Mouse (Mus musculus) heart, postnatal 0 days (tissue): ENCODE measurements around the gene Sgo2a. TPM values are rescaled to one million over a fixed set of nuclear protein-coding genes. Genes with fewer than 3 reads are reported as not detected.
"Not testable (repeated sequence)": the region's sequence is repeated elsewhere in the genome, so short reads cannot be mapped to it uniquely, and the experiment has no call there.

ENCODE experiments used
- ATAC-seq: fragments of 200-750 bp; cut with Nextera tagmentation; 2 replicates; pipeline ENCODE4 v1.8.0; 2017; ENCODE audit warnings: low read depth, moderate number of reproducible peaks, moderate library complexity; ENCODE audit not compliant: insufficient read depth
- DNase-seq: peaks from one replicate; pipeline ENCODE4 v3.0.0-alpha.2; 2016; ENCODE audit warnings: low spot score
- H3K27ac ChIP-seq: fragments of 300-500 bp; sonication (generic); 2 replicates; pipeline ENCODE4 v1.5.1; 2014; ENCODE audit warnings: low read depth, mild to moderate bottlenecking
- H3K27me3 ChIP-seq: fragments of 300-500 bp; sonication (generic); 2 replicates; pipeline ENCODE4 v1.6.1; 2014; ENCODE audit warnings: low read length, mixed read lengths; ENCODE audit not compliant: control insufficient read depth, insufficient read depth
- H3K36me3 ChIP-seq: fragments of 300-500 bp; sonication (generic); replicated peaks from 2 replicates; pipeline ENCODE4 v1.6.1; 2014; ENCODE audit warnings: low read length, mixed read lengths; ENCODE audit not compliant: control insufficient read depth, insufficient read depth
- H3K4me1 ChIP-seq: fragments of 300-500 bp; sonication (generic); 2 replicates; pipeline ENCODE4 v1.6.1; 2014; ENCODE audit warnings: antibody characterized with exemption; ENCODE audit not compliant: control insufficient read depth, insufficient read depth
- H3K4me2 ChIP-seq: fragments of 300-500 bp; sonication (generic); 2 replicates; pipeline ENCODE4 v1.6.1; 2014; ENCODE audit warnings: low read depth, mild to moderate bottlenecking, low read length, moderate library complexity
- H3K4me3 ChIP-seq: fragments of 300-500 bp; sonication (generic); 2 replicates; pipeline ENCODE4 v1.5.1; 2014; ENCODE audit warnings: low read depth, low read length
- H3K9ac ChIP-seq: fragments of 300-500 bp; sonication (generic); replicated peaks from 2 replicates; pipeline ENCODE4 v1.6.1; 2014; ENCODE audit warnings: low read depth, low read length, mixed read lengths
- H3K9me3 ChIP-seq: fragments of 300-500 bp; sonication (generic); replicated peaks from 2 replicates; pipeline ENCODE4 v1.6.1; 2016; ENCODE audit warnings: low read length; ENCODE audit not compliant: control insufficient read depth
- CTCF ChIP-seq: IDR thresholded peaks from 2 replicates; pipeline ENCODE4 v1.5.1; 2016; ENCODE audit warnings: antibody characterized with exemption, control low read depth, low read depth
- EP300 ChIP-seq: IDR thresholded peaks from 2 replicates; pipeline ENCODE4 v1.6.1; 2016; ENCODE audit warnings: antibody characterized with exemption, low read depth
- WGBS: fragments of 180-500 bp; shearing (Covaris S2); extraction: QIAGEN DNeasy Blood & Tissue Kit; methylation state at CpG from one replicate; pipeline ENCODE4 v1.1.7; 2014; 5-methylcytosine and 5-hydroxymethylcytosine counted together
- polyA plus RNA-seq: library from polyadenylated mRNA; unstranded; fragments of >200 nt; fragmentation: Nextera tagmentation; extraction: Ambion mirVana; gene quantifications from 2 replicates; pipeline ENCODE4 v1.2.1, GENCODE M21; 2015
- total RNA-seq: library from RNA; depleted of rRNA; stranded (reverse); fragments of >200 nt; gene quantifications from 2 replicates; pipeline ENCODE4 v1.2.3, GENCODE M21; 2014; ENCODE audit warnings: low replicate concordance

Sgo2a gene
- total and polyA plus RNA-seq, 2 experiments from 2014 or later: 6.9 to 11.4 TPM

DNA sequence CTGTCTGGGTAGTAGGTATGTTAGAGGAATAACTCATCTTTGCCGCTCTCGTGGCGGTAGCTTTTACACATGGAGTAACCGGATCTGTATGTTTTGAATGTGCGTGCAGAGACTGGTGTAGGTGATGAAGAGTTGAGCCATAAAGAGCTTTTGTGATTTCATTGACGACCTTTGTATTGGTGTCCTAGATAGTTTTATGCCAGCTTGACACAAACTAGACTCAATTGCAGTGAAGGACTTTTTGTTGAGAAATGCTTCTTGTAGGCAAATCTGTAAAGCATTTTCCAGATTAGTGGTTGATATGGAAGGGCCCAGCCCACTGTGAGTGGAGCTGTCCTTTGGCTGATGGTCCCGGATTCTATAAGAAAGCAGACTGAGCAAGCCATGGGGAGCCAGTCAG, 23.1 kb downstream of the Sgo2a start, which contains the start of gene Kctd18:
Gene Kctd18, minus strand, starts transcription at position 101 of the 400 bp plus-strand sequence.
- peaks cover 63% of the 10 kb centered on the region for H3K36me3 ChIP-seq
- no peak within 1 kb of the TSS for H3K27ac ChIP-seq
- no peaks in the 10 kb centered on the region for H3K4me1 ChIP-seq
- ATAC-seq (no peak), DNase-seq (no peak)
- no peak within 1 kb of the TSS for H3K4me2 ChIP-seq
- H3K4me3 ChIP-seq: no peak within 1 kb of the TSS
- H3K9ac ChIP-seq: no peak within 1 kb of the TSS
- WGBS: 96% methylated on average over 7 of the region's 7 CpGs
- no peaks in the 10 kb centered on the region for H3K9me3 ChIP-seq
- no peaks in the 10 kb centered on the region for H3K27me3 ChIP-seq
- TF ChIP-seq EP300 (no peak), CTCF (no peak)

DNA sequence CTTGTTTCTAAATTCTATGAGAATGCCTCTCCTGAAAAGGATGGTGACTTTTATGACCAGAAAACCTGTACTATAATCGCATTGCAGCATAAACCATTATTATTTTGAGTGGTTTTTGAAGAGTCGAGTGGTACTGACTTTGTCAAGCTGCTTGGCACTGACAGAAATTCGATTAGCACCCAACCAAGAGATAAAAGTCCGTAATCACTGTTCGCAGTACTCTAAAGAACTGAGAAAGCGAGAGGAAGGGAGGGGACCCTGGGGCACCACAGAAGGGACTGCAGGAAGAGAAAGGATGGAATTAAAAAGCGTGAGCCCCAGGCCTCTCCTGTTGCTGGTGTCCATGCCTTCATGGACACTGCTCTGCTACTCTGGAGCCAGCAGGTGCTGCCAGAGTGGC, 31.9 kb downstream of the Sgo2a start:
- 0 out of 2 replicates have a peak, but pooled peaks cover 3% of the 10 kb centered on the region for H3K27me3 ChIP-seq
- no peak for ATAC-seq
- H3K4me1 ChIP-seq: peaks cover 30% of the 10 kb centered on the region
- DNase-seq: no peak
- TF ChIP-seq CTCF: no peak
- no peak for TF ChIP-seq EP300
- WGBS: 28% methylated on average over 7 of the region's 7 CpGs
- H3K27ac ChIP-seq: no peak overlapping the region
- H3K36me3 ChIP-seq: peaks cover 16% of the 10 kb centered on the region; the same call in 1 of the 2 replicates
- no peak overlapping the region for H3K4me3 ChIP-seq
- H3K9me3 ChIP-seq: no peaks in the 10 kb centered on the region
- no peak overlapping the region for H3K4me2 ChIP-seq
- H3K9ac ChIP-seq: no peak overlapping the region

DNA sequence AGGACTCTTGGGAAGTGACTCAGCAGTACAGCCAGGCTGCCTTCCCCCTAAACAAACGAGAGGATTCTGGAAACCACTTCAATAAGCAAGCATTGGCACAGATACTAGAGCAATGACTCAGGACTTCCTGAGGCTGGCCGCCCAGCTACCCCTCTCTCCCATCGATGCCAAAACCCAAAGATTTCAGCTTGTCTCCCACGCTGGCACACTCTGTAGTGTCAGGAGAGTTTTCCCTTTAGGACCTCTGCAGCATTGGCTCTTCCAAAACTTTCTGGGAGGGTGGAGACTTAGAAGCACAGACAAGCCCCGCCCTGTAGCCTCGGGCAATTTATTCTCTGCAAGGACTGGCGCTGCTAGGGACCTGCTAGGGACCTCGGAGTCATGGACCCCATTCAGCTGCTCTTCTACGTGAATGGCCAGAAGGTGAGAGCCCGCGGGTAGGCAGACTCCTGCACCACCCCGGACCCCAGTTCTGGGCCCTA, 33.9 kb downstream of the Sgo2a start, which contains the start of gene Aox1:
Gene Aox1, plus strand, starts transcription at position 296 of the 482 bp plus-strand sequence.
- 6% methylated on average over 12 of the region's 12 CpGs for WGBS
- H3K27ac ChIP-seq: peak within 1 kb of the TSS; percentile 83
- TF ChIP-seq CTCF (no peak), EP300 (no peak)

DNA sequence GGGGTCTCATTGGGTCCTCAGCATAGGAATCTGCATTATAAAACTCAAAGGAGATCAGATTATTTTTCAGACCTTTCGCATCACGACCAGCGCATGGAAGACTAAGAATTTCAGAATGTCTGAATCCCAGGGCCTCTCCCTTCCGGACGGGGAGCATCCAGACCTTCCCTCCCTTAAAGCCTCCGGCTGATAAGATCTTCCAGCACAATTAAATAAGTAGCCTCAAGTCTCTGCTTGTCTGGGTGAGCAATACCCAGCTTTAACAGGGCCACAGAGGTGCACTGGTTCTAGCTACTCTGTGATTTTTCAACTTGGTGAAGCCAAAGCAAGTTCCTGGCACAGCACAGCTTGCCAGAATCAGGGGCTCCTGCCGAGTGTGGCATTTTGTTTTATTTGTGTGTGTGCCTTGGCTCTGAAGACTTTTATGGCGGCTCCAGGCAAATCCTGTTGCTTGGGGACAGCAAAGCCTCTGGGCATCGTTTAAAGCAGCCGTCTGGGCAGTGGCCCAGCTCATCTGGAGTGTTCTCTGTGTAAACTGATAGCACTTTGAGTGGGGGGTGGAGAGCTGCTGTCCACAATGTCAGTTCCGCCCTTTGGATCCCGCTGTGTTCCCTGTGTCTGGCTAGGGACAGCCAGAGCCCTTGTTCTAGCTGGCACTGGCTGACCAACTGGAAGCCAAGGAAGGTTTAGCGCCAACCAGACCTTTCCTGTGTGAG, 34.5 kb downstream of the Sgo2a start:
- no peaks in the 10 kb centered on the region for H3K36me3 ChIP-seq
- TF ChIP-seq CTCF (no peak), EP300 (0 out of 2 replicates have a peak, but pooled peaks have one; percentile 27)
- peak overlapping the region; percentile 78 for H3K4me2 ChIP-seq
- 13% methylated on average over 13 of the region's 13 CpGs for WGBS
- H3K9ac ChIP-seq: peak overlapping the region; percentile 45; the same call in 1 of the 2 replicates
- H3K27me3 ChIP-seq: 0 out of 2 replicates have a peak, but pooled peaks cover 3% of the 10 kb centered on the region
- H3K27ac ChIP-seq: peak overlapping the region; percentile 83
- peak; percentile 94 for ATAC-seq
- DNase-seq: peak; percentile 93
- peaks cover 30% of the 10 kb centered on the region for H3K4me1 ChIP-seq
- H3K9me3 ChIP-seq: no peaks in the 10 kb centered on the region
- peak overlapping the region; percentile 48 for H3K4me3 ChIP-seq

More for the DNA sequence above, 33.9 kb downstream of the Sgo2a start, which contains the start of gene Aox1:
- peaks cover 4% of the 10 kb centered on the region; the same call in 1 of the 2 replicates for H3K36me3 ChIP-seq
- H3K4me2 ChIP-seq: peak within 1 kb of the TSS; percentile 78
- ATAC-seq (peak; percentile 57), DNase-seq (peak; percentile 74)
- no peaks in the 10 kb centered on the region for H3K9me3 ChIP-seq
- peak within 1 kb of the TSS; percentile 45; the same call in 1 of the 2 replicates for H3K9ac ChIP-seq
- H3K4me3 ChIP-seq: peak within 1 kb of the TSS; percentile 48
- H3K27me3 ChIP-seq: 0 out of 2 replicates have a peak, but pooled peaks cover 3% of the 10 kb centered on the region
- peaks cover 30% of the 10 kb centered on the region for H3K4me1 ChIP-seq

DNA sequence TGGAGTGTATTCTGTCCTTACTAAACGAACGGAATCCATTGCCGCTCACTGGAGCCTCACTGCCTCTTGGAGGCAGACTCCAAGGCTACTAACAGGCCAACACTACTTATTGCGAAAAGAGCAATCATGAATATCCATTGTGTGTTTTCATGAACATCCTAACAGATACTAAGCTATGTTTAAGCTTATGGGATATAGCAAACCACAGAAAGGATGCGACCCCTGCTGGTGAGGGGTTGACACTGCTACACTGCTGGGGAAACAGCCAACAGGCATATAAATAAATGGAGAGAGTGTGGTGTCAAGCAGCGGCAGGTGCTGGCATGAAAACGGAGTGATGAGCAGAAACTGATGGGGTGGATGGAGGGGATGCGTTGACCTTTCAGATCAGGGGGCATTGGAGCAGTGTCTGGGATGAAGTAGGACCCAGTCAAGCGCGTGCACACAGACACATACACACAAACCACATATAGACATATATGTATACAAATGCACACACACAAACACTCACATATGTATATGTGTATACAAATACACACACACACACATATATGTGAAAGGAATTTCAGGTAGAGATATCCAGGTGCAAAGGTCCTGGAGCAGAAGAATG, 35.5 kb downstream of the Sgo2a start:
- WGBS: 60% methylated on average over 10 of the region's 10 CpGs
- no peak overlapping the region for H3K9ac ChIP-seq
- peak overlapping the region; percentile 78; the same call in 1 of the 2 replicates for H3K4me2 ChIP-seq
- no peak for ATAC-seq
- H3K36me3 ChIP-seq: no peaks in the 10 kb centered on the region
- 0 out of 2 replicates have a peak overlapping the region, but pooled peaks have one; percentile 48 for H3K4me3 ChIP-seq
- H3K27ac ChIP-seq: peak overlapping the region; percentile 83
- H3K27me3 ChIP-seq: 0 out of 2 replicates have a peak, but pooled peaks cover 3% of the 10 kb centered on the region
- peak; percentile 15 for DNase-seq
- TF ChIP-seq EP300 (no peak), CTCF (peak; percentile 73)
- no peaks in the 10 kb centered on the region for H3K9me3 ChIP-seq
- peaks cover 30% of the 10 kb centered on the region for H3K4me1 ChIP-seq

DNA sequence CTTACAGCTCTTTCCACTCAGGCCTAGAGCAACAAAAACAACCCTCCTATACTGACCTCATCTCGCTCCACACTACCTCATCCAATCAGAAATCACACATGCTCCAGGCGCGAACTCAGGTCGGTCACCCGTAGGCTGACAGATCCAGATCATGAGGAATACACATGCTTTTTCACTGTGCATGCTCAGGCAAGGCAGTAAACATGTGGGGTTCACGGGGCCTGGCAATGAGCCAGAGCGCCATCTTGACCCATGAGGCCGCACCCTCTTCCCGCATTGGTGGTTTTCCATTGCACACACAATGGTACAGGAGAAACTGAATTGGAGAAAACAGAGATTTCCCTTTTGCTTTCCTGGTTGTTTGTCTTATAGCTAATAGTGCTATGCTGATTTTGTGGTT, 41.5 kb downstream of the Sgo2a start:
- ATAC-seq, H3K4me3 ChIP-seq, H3K9me3 ChIP-seq, H3K27ac ChIP-seq, DNase-seq, H3K27me3 ChIP-seq, H3K36me3 ChIP-seq, H3K9ac ChIP-seq, H3K4me2 ChIP-seq, H3K4me1 ChIP-seq: not testable (repeated sequence)
- 90% methylated on average over 9 of the region's 9 CpGs for WGBS
